ENCODE assay signal across 8 mouse cellular contexts in genomic region chr4:57780833-57781641, GRCm38 (mm10).
DNase-seq lines count a peak whose midpoint lies in the region; ATAC-seq lines count a peak whose summit lies in the region.

No protein-coding gene starts in this region.

- peaks cover 16% of the 10 kb centered on the region for H3K27me3 ChIP-seq in kidney, embryonic 15.5 days
- no peaks in the 10 kb centered on the region for H3K27me3 ChIP-seq in hindbrain, embryonic 14.5 days (ENCODE audit: control insufficient read depth, insufficient read depth, low read length)
- H3K27me3 ChIP-seq in neural tube, embryonic 11.5 days (ENCODE audit: control insufficient read depth, insufficient read depth, low read length) = no peaks in the 10 kb centered on the region

- no peaks in the 10 kb centered on the region for H3K9me3 ChIP-seq in kidney, embryonic 15.5 days (replicated peaks)
- H3K9me3 ChIP-seq in hindbrain, embryonic 14.5 days (ENCODE audit: control insufficient read depth, low read length) = no peaks in the 10 kb centered on the region
- H3K9me3 ChIP-seq in neural tube, embryonic 11.5 days (ENCODE audit: control insufficient read depth, low read length) = no peaks in the 10 kb centered on the region

- no peaks in the 10 kb centered on the region for H3K36me3 ChIP-seq in kidney, embryonic 15.5 days
- no peaks in the 10 kb centered on the region for H3K36me3 ChIP-seq in hindbrain, embryonic 14.5 days (replicated peaks; ENCODE audit: control insufficient read depth, insufficient read depth)
- no peaks in the 10 kb centered on the region for H3K36me3 ChIP-seq in neural tube, embryonic 11.5 days (ENCODE audit: control insufficient read depth, insufficient read depth, low read length)

- H3K4me1 ChIP-seq in kidney, embryonic 15.5 days = peaks cover 30% of the 10 kb centered on the region
- peaks cover 25% of the 10 kb centered on the region for H3K4me1 ChIP-seq in hindbrain, embryonic 14.5 days (replicated peaks; ENCODE audit: control insufficient read depth, insufficient read depth, low read length)
- H3K4me1 ChIP-seq in neural tube, embryonic 11.5 days (ENCODE audit: control insufficient read depth, insufficient read depth, low read length) = peaks cover 2% of the 10 kb centered on the region

- H3K4me2 ChIP-seq in kidney, embryonic 15.5 days = peak overlapping the region; percentile 26
- peak overlapping the region; percentile 36 for H3K4me2 ChIP-seq in hindbrain, embryonic 14.5 days (replicated peaks)
- H3K4me2 ChIP-seq in neural tube, embryonic 11.5 days (ENCODE audit: low read depth) = peak overlapping the region; percentile 19

- ATAC-seq in kidney, embryonic 15.5 days (replicated peaks; ENCODE audit: low FRiP score) = no peak
- ATAC-seq in hindbrain, embryonic 14.5 days (ENCODE audit: low FRiP score) = peak; percentile 35; the same call in 1 of the 2 replicates
- ATAC-seq in neural tube, embryonic 11.5 days (ENCODE audit: insufficient read depth, low FRiP score, low TSS enrichment) = peak; percentile 45; the same call in 1 of the 2 replicates

- H3K9ac ChIP-seq in kidney, embryonic 15.5 days = no peak overlapping the region
- H3K9ac ChIP-seq in hindbrain, embryonic 14.5 days = no peak overlapping the region
- H3K9ac ChIP-seq in neural tube, embryonic 11.5 days (ENCODE audit: low read length) = no peak overlapping the region

- no peak overlapping the region for H3K4me3 ChIP-seq in kidney, embryonic 15.5 days (replicated peaks)
- no peak overlapping the region for H3K4me3 ChIP-seq in hindbrain, embryonic 14.5 days (replicated peaks; ENCODE audit: low read length)
- no peak overlapping the region for H3K4me3 ChIP-seq in neural tube, embryonic 11.5 days (ENCODE audit: low read depth, low read length)

- WGBS in kidney, embryonic 15.5 days = 9% methylated on average over 20 of the region's 20 CpGs
- WGBS in hindbrain, embryonic 14.5 days = 4% methylated on average over 20 of the region's 20 CpGs
- 3% methylated on average over 20 of the region's 20 CpGs for WGBS in neural tube, embryonic 11.5 days

- DNase-seq in kidney, postnatal 36 days = no peak
- peak; percentile 74 for DNase-seq in embryo, embryonic 10.5 days (ENCODE audit: low spot score)
- peak; percentile 62 for DNase-seq in hindbrain, embryonic 14.5 days (ENCODE audit: low spot score)
- peak; percentile 68 for DNase-seq in neural tube, embryonic 11.5 days (ENCODE audit: low spot score)
- DNase-seq in right cerebral cortex, adult 18-20 months = no peak
- no peak for DNase-seq in urinary bladder, postnatal 36 days (ENCODE audit: low spot score in 2 of 2)
- DNase-seq in ovary, postnatal 36 days (ENCODE audit: low spot score) = no peak

- H3K27ac ChIP-seq in kidney, embryonic 15.5 days = 0 out of 2 replicates have a peak overlapping the region, but pooled peaks have one; percentile 10
- H3K27ac ChIP-seq in hindbrain, embryonic 14.5 days = no peak overlapping the region
- peak overlapping the region; percentile 35; the same call in 1 of the 2 replicates for H3K27ac ChIP-seq in neural tube, embryonic 11.5 days (ENCODE audit: low read depth, low read length)

Comparison
In these comparisons a context has a peak if more than half of its experiments do, and no peak if none do; other contexts are left out.
1. DNase-seq: peak in embryo, embryonic 10.5 days (single experiment), hindbrain, embryonic 14.5 days (single experiment) and neural tube, embryonic 11.5 days (single experiment); none in kidney, postnatal 36 days (0 of 2), right cerebral cortex, adult 18-20 months (single experiment), urinary bladder, postnatal 36 days (0 of 2) and ovary, postnatal 36 days (single experiment).
2. Peak in every context shown above with its lines, with median percentiles within 50 percentile points of each other: H3K4me2 ChIP-seq.